Mouse (Mus musculus) lung, adult 18-20 months (tissue): ENCODE data around the gene Crim1.

Experiments
- DNase-seq, 2 experiments: peaks; one replicate each; pipeline ENCODE4 v3.0.0; 2022; ENCODE audit warnings: mixed read lengths in 2 of 2

Crim1 gene

GRCm38 (mm10) chr17:78331438-78331837 is 131.4 kb downstream of the Crim1 start:
- DNase-seq: no peak

GRCm38 (mm10) chr17:78333275-78333674 is 133.2 kb downstream of the Crim1 start:
- DNase-seq: no peak

GRCm38 (mm10) chr17:78335250-78335649 is 135.2 kb downstream of the Crim1 start:
- DNase-seq: no peak

GRCm38 (mm10) chr17:78343688-78344087 is 143.6 kb downstream of the Crim1 start:
- DNase-seq: no peak

GRCm38 (mm10) chr17:78347111-78347801 is 147.2 kb downstream of the Crim1 start:
- no peak for DNase-seq

GRCm38 (mm10) chr17:78351676-78352499 is 151.8 kb downstream of the Crim1 start:
- DNase-seq: no peak

- no peak for DNase-seq
Measured at GRCm38 (mm10) chr17:78352500-78352855, 152.4 kb downstream of the Crim1 start.

GRCm38 (mm10) chr17:78354411-78354810 is 154.4 kb downstream of the Crim1 start:
- no peak for DNase-seq

GRCm38 (mm10) chr17:78354871-78355270 is 154.8 kb downstream of the Crim1 start:
- DNase-seq: no peak

GRCm38 (mm10) chr17:78355611-78356010 is 155.6 kb downstream of the Crim1 start:
- no peak for DNase-seq

- DNase-seq: no peak
Measured at GRCm38 (mm10) chr17:78357753-78358152, 157.7 kb downstream of the Crim1 start.

- DNase-seq: no peak
Measured at GRCm38 (mm10) chr17:78358251-78358726, 158.2 kb downstream of the Crim1 start.

- DNase-seq: peak; percentile 48 to 59
Measured at GRCm38 (mm10) chr17:78361939-78362728, 162.1 kb downstream of the Crim1 start.

GRCm38 (mm10) chr17:78364555-78365302 is 164.7 kb downstream of the Crim1 start:
- peak in 1 of 2 experiments; percentile 2 for DNase-seq

GRCm38 (mm10) chr17:78366070-78366469 is 166.0 kb downstream of the Crim1 start:
- DNase-seq: no peak

GRCm38 (mm10) chr17:78368481-78368880 is 168.4 kb downstream of the Crim1 start:
- no peak for DNase-seq

GRCm38 (mm10) chr17:78370445-78370844 is 170.4 kb downstream of the Crim1 start:
- DNase-seq: no peak

- DNase-seq: no peak
Measured at GRCm38 (mm10) chr17:78373174-78373573, 173.1 kb downstream of the Crim1 start.

GRCm38 (mm10) chr17:78373849-78374248 is 173.8 kb downstream of the Crim1 start:
- no peak for DNase-seq

- DNase-seq: no peak
Measured at GRCm38 (mm10) chr17:78374756-78375155, 174.7 kb downstream of the Crim1 start.

- DNase-seq: no peak
Measured at GRCm38 (mm10) chr17:78376587-78376986, 176.5 kb downstream of the Crim1 start.

GRCm38 (mm10) chr17:78379079-78379729 is 179.2 kb downstream of the Crim1 start:
- no peak for DNase-seq
